Mouse (Mus musculus): Measurements from ENCODE around the gene Olfr547.

Olfr547 gene

DNA sequence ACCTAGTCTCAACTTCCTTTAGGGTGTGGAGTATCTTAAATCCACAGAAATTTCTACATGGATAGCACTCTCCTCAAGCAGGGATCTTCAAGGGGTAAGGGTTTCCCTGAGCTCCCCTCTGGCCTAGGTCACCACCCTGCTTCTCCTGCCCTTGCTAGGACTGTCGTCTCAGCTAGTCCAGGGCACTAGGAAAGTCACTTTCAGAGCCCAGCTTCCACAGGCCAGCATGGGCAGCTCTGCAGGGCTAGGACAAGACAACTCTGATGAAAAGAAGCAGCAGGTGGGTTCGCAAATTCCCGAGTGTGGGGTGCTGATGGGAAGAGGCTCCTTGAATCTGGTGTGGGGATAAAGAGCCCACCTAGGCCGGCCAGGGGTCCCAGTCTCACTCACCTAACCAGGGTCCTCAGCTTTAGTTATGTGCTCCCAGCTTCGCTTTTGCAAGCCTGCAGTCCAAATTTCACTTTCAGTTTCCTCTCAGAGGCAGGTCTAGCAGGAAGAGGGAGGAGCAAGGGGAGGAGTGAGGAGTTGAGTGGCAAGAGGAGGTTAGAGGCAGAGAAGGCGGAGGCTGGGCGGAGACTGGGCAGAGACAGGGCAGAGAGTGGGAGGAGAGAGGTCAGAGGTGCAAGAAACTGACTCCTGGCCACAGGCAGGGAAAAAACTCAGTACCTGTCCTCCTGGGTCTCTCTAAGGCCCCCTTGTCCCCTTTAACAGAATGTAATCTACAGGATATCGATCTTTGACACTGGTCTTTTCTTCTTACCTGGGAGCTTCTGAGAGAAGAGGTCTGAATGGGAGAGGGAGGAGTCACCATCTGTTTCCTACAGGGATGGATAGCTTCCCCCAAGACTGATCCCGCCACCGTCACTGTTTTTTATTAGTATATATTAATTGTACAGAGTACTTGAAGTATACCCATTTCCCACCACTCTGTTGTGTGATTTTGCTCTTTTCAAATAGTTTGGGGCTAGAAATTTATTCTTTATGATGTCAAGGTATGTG is 30.7 kb downstream of the Olfr547 start, which contains the start of gene Trim21:
Trim21 (minus strand) TSS at position 488 of the 999 bp plus-strand sequence.
- in situ Hi-C loops (cut with MboI, MseI): no loop called here

- in situ Hi-C loops (cut with MboI, MseI): no loop called here
These were observed 31.7 kb downstream of the Olfr547 start for GRCm38 (mm10) chr7:102566219-102566618.

DNA sequence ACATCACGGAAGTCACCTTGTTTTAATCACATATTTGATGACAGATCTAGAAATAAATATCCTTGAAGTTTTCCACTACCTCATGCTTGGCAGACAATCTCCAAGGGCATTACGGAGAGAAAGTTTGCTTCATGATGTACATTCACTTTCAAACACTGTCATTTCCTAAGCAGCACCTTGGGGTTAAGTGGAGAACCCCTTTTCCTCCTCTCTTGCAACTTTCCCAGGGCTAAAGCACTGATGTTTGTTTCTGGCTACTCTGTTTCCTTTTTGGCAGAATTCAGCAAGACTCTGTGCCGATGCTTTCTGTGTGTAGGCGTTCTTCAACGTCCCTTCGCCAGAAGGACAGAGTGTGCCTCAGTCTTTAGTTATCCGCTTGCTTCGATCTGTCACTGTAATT is 36.6 kb downstream of the Olfr547 start, which contains the start of gene Olfr550:
Olfr550 (plus strand) TSS at position 301 of the 400 bp plus-strand sequence.
- in situ Hi-C loops (cut with MboI, MseI): no loop called here

GRCm38 (mm10) chr7:102573174-102573830 is 38.8 kb downstream of the Olfr547 start:
- in situ Hi-C loops (cut with MboI, MseI): no loop called here

GRCm38 (mm10) chr7:102575998-102576397 is 41.4 kb downstream of the Olfr547 start:
- in situ Hi-C loops (cut with MboI, MseI): loop anchor here (5.0 kb wide), 1 partner anchor 61 kb away; the partner anchor contains the start of gene Olfr554
